Mouse (Mus musculus) spleen, adult 2 months (tissue): ENCODE measurements around the gene Marcks.

Source experiments
- CTCF ChIP-seq: fragments of 200-500 bp; IDR thresholded peaks from 2 replicates; pipeline ENCODE4 v1.5.1; 2011; ENCODE audit warnings: mild to moderate bottlenecking, inconsistent platforms; ENCODE audit not compliant: insufficient read depth, insufficient read length, insufficient replicate concordance; ENCODE audit errors: extremely low read depth
- POLR2A ChIP-seq: fragments of 200-500 bp; IDR thresholded peaks from 2 replicates; pipeline ENCODE4 v1.6.1; 2011; ENCODE audit warnings: low read depth, low read length, inconsistent platforms

DNA sequence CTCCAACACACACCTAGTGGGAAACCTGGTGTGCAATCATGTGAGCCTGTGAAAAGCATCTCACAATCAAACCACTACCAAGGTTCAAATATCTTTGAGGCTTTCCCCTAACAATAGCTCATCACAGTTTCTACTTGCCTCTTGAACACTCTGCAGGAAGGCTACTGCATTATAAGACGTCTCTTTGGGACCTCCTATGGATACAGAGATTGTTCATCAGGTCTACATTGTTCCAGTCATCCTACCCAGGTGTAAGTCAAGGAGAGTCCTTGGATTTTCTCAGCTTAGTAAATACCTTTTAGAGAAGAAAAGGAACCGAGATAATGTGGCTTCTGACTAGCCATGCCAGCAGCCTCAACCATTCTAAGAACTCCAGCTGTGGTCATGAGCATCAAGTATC lies 23.4 kb downstream of the Marcks start:
- TF ChIP-seq POLR2A (no peak), CTCF (no peak)
